Mouse (Mus musculus): ENCODE results near the gene Cd55. TPM values are rescaled to one million over a fixed set of nuclear protein-coding genes. Genes with fewer than 3 reads are reported as not detected.
"Not testable (repeated sequence)": the region's sequence is repeated elsewhere in the genome, so short reads cannot be mapped to it uniquely, and the experiment has no call there.

The Cd55 gene
- polyA plus RNA-seq, 1 experiment from 2014 or later = 13.9 TPM

GRCm38 (mm10) chr1:130422033-130422432 lies 40.5 kb downstream of the Cd55 start:
- not testable (repeated sequence) for H3K27me3 ChIP-seq (ENCODE audit: control insufficient read depth, insufficient read depth, low read length); H3K4me2 ChIP-seq (ENCODE audit: low read length); H3K27ac ChIP-seq (replicated peaks in 1 of 2; ENCODE audit: control insufficient read depth in 1 of 2, insufficient read depth in 1 of 2, low read depth in 2 of 2, low read length in 2 of 2); H3K4me3 ChIP-seq (ENCODE audit: control insufficient read depth in 1 of 2, insufficient read depth in 1 of 2, low read depth in 1 of 2, low read length in 2 of 2); H3K9ac ChIP-seq (ENCODE audit: low read length); H3K9me3 ChIP-seq (ENCODE audit: control insufficient read depth, low read length); H3K36me3 ChIP-seq (ENCODE audit: control insufficient read depth, insufficient read depth, low read length); H3K4me1 ChIP-seq (ENCODE audit: control insufficient read depth in 2 of 2, insufficient read depth in 2 of 2, low read length in 2 of 2); ATAC-seq (ENCODE audit: insufficient number of reproducible peaks, insufficient read depth, low FRiP score, low read depth)
- no CpG with 5 or more reads among the region's 6 CpGs for WGBS

- not testable (repeated sequence) for H3K4me2 ChIP-seq (ENCODE audit: low read length); H3K27me3 ChIP-seq (ENCODE audit: control insufficient read depth, insufficient read depth, low read length); H3K4me3 ChIP-seq (ENCODE audit: control insufficient read depth in 1 of 2, insufficient read depth in 1 of 2, low read depth in 1 of 2, low read length in 2 of 2); H3K9me3 ChIP-seq (ENCODE audit: control insufficient read depth, low read length); ATAC-seq (ENCODE audit: insufficient number of reproducible peaks, insufficient read depth, low FRiP score, low read depth); H3K4me1 ChIP-seq (ENCODE audit: control insufficient read depth in 2 of 2, insufficient read depth in 2 of 2, low read length in 2 of 2); H3K27ac ChIP-seq (replicated peaks in 1 of 2; ENCODE audit: control insufficient read depth in 1 of 2, insufficient read depth in 1 of 2, low read depth in 2 of 2, low read length in 2 of 2); H3K36me3 ChIP-seq (ENCODE audit: control insufficient read depth, insufficient read depth, low read length); H3K9ac ChIP-seq (ENCODE audit: low read length)
Observed at GRCm38 (mm10) chr1:130397109-130397508, 65.4 kb downstream of the Cd55 start.

Other genes with a start within 250 kb of the Cd55 start
- not detected in 2 replicates for gene Cd55b, start 39.7 kb downstream of the Cd55 start, polyA plus RNA-seq (2014; fragmentation: Nextera tagmentation; extraction: Ambion mirVana)
- not detected in 2 replicates for gene Zp3r, start 166.9 kb upstream of the Cd55 start, polyA plus RNA-seq (2014; fragmentation: Nextera tagmentation; extraction: Ambion mirVana)
- not detected in 2 replicates for gene C4bp, start 198.9 kb upstream of the Cd55 start, polyA plus RNA-seq (2014; fragmentation: Nextera tagmentation; extraction: Ambion mirVana)

Data from heart, embryonic 14.5 days (tissue).